Mouse (Mus musculus) C3H10T1/2 (cell line): ENCODE measurements around the gene Zan. TPM values are rescaled to one million over a fixed set of nuclear protein-coding genes. Genes with fewer than 3 reads are reported as not detected.

Experiments
- polyA plus RNA-seq, 2 experiments: library from polyadenylated mRNA; unstranded; fragments of >200 nt; fragmentation: generic; extraction: Trizol; gene quantifications; one replicate each; pipeline ENCODE4 v1.2.1; 2012; ENCODE audit warnings: missing spikeins in 2 of 2

Zan gene
- under 1 TPM; 0.06 to 0.25 TPM for polyA plus RNA-seq

GRCm38 (mm10) chr5:137476964-137477363 lies at the start of gene Zan:
Gene Zan, minus strand, starts transcription at chr5:137477064.

GRCm38 (mm10) chr5:137518436-137518835 lies 41.6 kb upstream of the Zan start, which contains the start of gene Gigyf1:
Gene Gigyf1, plus strand, starts transcription at chr5:137518548.

GRCm38 (mm10) chr5:137501709-137502666 lies 25.1 kb upstream of the Zan start, which contains the start of gene Pop7:
Gene Pop7, minus strand, starts transcription at chr5:137502518.

GRCm38 (mm10) chr5:137349384-137350204 lies 127.3 kb downstream of the Zan start, which contains the start of gene Ephb4:
Gene Ephb4, plus strand, starts transcription at chr5:137350109.

GRCm38 (mm10) chr5:137333512-137334174 lies 143.2 kb downstream of the Zan start, which contains the start of gene Slc12a9:
Gene Slc12a9, minus strand, starts transcription at chr5:137333597.

Other genes starting within 250 kb of the Zan start
- gene Ache, start 189.5 kb downstream of the Zan start, polyA plus RNA-seq = under 1 TPM; 0.02 to 0.06 TPM
- 10 to 100 TPM in 1 of 2 experiments, 1 to 10 TPM in 1; 3.2 to 12.3 TPM for gene Ufsp1, start 182.4 kb downstream of the Zan start, polyA plus RNA-seq
- gene Srrt, start 169.4 kb downstream of the Zan start, polyA plus RNA-seq = 100 to 1,000 TPM in 1 of 2 experiments, 10 to 100 TPM in 1; 73.5 to 116 TPM
- 10 to 100 TPM; 88.5 to 94.3 TPM for gene Trip6, start 162.7 kb downstream of the Zan start, polyA plus RNA-seq
- gene Slc12a9, start 143.5 kb downstream of the Zan start, polyA plus RNA-seq = 10 to 100 TPM in 1 of 2 experiments, 1 to 10 TPM in 1; 6.4 to 15.2 TPM
- gene Ephb4, start 127.0 kb downstream of the Zan start, polyA plus RNA-seq = 10 to 100 TPM; 18.1 to 60.6 TPM
- 10 to 100 TPM; 44.2 to 57.6 TPM for gene Pop7, start 25.5 kb upstream of the Zan start, polyA plus RNA-seq
- 10 to 100 TPM in 1 of 2 experiments, 1 to 10 TPM in 1; 2.8 to 14.6 TPM for gene Gigyf1, start 41.5 kb upstream of the Zan start, polyA plus RNA-seq
- not detected for gene Epo, start 56.2 kb upstream of the Zan start, polyA plus RNA-seq
- gene Gnb2, start 56.4 kb upstream of the Zan start, polyA plus RNA-seq = 100 to 1,000 TPM; 814 to 936 TPM
- not detected for gene Actl6b, start 76.5 kb upstream of the Zan start, polyA plus RNA-seq
- gene Tfr2, start 92.8 kb upstream of the Zan start, polyA plus RNA-seq = under 1 TPM in 1 of 2 experiments, not detected in 1; 0.06 TPM
- 100 to 1,000 TPM in 1 of 2 experiments, 10 to 100 TPM in 1; 60.1 to 124 TPM for gene Mospd3, start 124.0 kb upstream of the Zan start, polyA plus RNA-seq
- gene Pcolce, start 136.7 kb upstream of the Zan start, polyA plus RNA-seq = 1,000 to 10,000 TPM; 1,118 to 1,655 TPM
- under 1 TPM; 0.23 to 0.85 TPM for gene Fbxo24, start 151.9 kb upstream of the Zan start, polyA plus RNA-seq
- gene Lrch4, start 152.1 kb upstream of the Zan start, polyA plus RNA-seq = 10 to 100 TPM; 14.3 to 16.6 TPM
- 1 to 10 TPM; 1.4 to 6.0 TPM for gene Gm20605, start 152.1 kb upstream of the Zan start, polyA plus RNA-seq
- gene Sap25, start 164.3 kb upstream of the Zan start, polyA plus RNA-seq = 1 to 10 TPM; 1.8 to 9.1 TPM
- under 1 TPM; 0.02 to 0.06 TPM for gene Irs3, start 168.7 kb upstream of the Zan start, polyA plus RNA-seq
- gene Agfg2, start 207.7 kb upstream of the Zan start, polyA plus RNA-seq = 10 to 100 TPM in 1 of 2 experiments, 1 to 10 TPM in 1; 6.6 to 11.1 TPM